ENCODE assay signal across 20 mouse cellular contexts in genomic region chr11:68029871-68030270, GRCm38 (mm10).
DNase-seq lines count a peak whose midpoint lies in the region; ATAC-seq and TF ChIP-seq lines count a peak whose summit lies in the region.
"Had no signal": no experiment of that assay in that cellular context is flagged by ENCODE, and none has a peak within 500 bp of the region (broad histone marks: within the 10 kb centered on the region; RNA-seq: fewer than 3 reads in every experiment).

No protein-coding gene starts in this region.

- H3K9ac ChIP-seq in heart, postnatal 0 days (replicated peaks; ENCODE audit: low read depth, low read length): no peak overlapping the region
- H3K9ac ChIP-seq: embryonic facial prominence, embryonic 12.5 days; forebrain, embryonic 15.5 days; heart, embryonic 13.5 days; hindbrain, embryonic 12.5 days; intestine, embryonic 15.5 days had no signal

- no peaks in the 10 kb centered on the region for H3K36me3 ChIP-seq in heart, postnatal 0 days (replicated peaks; ENCODE audit: control insufficient read depth, insufficient read depth, low read length)
- H3K36me3 ChIP-seq: embryonic facial prominence, embryonic 12.5 days; forebrain, embryonic 15.5 days; heart, embryonic 13.5 days; hindbrain, embryonic 12.5 days; intestine, embryonic 15.5 days had no signal

- no peak overlapping the region for H3K4me2 ChIP-seq in heart, postnatal 0 days (ENCODE audit: low read depth, low read length)
- H3K4me2 ChIP-seq: embryonic facial prominence, embryonic 12.5 days; forebrain, embryonic 15.5 days; heart, embryonic 13.5 days; hindbrain, embryonic 12.5 days; intestine, embryonic 15.5 days had no signal

- ATAC-seq in heart, postnatal 0 days (ENCODE audit: insufficient read depth, low read depth): no peak; the same call in 1 of the 2 replicates
- ATAC-seq: CD4-positive, CD25-positive, alpha-beta regulatory T cell, adult 4 months; forebrain, embryonic 15.5 days; intestine, embryonic 15.5 days had no signal

- peak overlapping the region; percentile 25; the same call in 1 of the 2 replicates for H3K27ac ChIP-seq in heart, postnatal 0 days (ENCODE audit: low read depth)
- H3K27ac ChIP-seq: embryonic facial prominence, embryonic 12.5 days; forebrain, embryonic 15.5 days; heart, embryonic 13.5 days; hindbrain, embryonic 12.5 days; intestine, embryonic 15.5 days had no signal

- no peaks in the 10 kb centered on the region for H3K4me1 ChIP-seq in heart, postnatal 0 days (ENCODE audit: control insufficient read depth, insufficient read depth)

- no peaks in the 10 kb centered on the region for H3K9me3 ChIP-seq in heart, postnatal 0 days (replicated peaks; ENCODE audit: control insufficient read depth, low read length)
- H3K9me3 ChIP-seq: embryonic facial prominence, embryonic 12.5 days; forebrain, embryonic 15.5 days; G1E; heart, embryonic 13.5 days; hindbrain, embryonic 12.5 days; intestine, embryonic 15.5 days had no signal

- intact Hi-C loops in heart, postnatal 36 days (cut with DNase I): no loop called here
- intact Hi-C loops in heart, postnatal 25 days (cut with DNase I): no loop called here

- peak; percentile 92 for DNase-seq in heart, adult 11 months
- DNase-seq in heart, postnatal 36 days: no peak
- DNase-seq in heart, postnatal 0 days (ENCODE audit: low spot score): no peak
- DNase-seq in heart, postnatal 25 days (ENCODE audit: low spot score): no peak
- DNase-seq in Muller cell, postnatal 12 days (ENCODE audit: inconsistent ontology term): peak; percentile 72
- peak; percentile 74 for DNase-seq in retina, embryonic 14.5 days (ENCODE audit: low spot score)
- no peak for DNase-seq in kidney, postnatal 25 days
- DNase-seq: adrenal gland, postnatal 10 days; B cell, adult 2 months; cerebellum, adult 11-12 months; cerebellum, adult 9-10 months; cerebellum, postnatal 25 days; gastrocnemius, postnatal 36 days had no signal

- H3K27me3 ChIP-seq in heart, postnatal 0 days (ENCODE audit: control insufficient read depth, insufficient read depth, low read length): no peaks in the 10 kb centered on the region
- H3K27me3 ChIP-seq: embryonic facial prominence, embryonic 12.5 days; forebrain, embryonic 15.5 days; heart, embryonic 13.5 days; intestine, embryonic 15.5 days had no signal

- no peak for TF ChIP-seq EP300 in heart, postnatal 0 days (IDR thresholded peaks at IDR 0.05; ENCODE audit: low read depth)

- WGBS in heart, postnatal 0 days: 54% methylated on average over 3 of the region's 3 CpGs

- no peak for TF ChIP-seq CTCF in heart, postnatal 0 days (IDR thresholded peaks at IDR 0.05; ENCODE audit: low read depth)

- no peak overlapping the region for H3K4me3 ChIP-seq in heart, postnatal 0 days (ENCODE audit: low read depth, low read length)
- H3K4me3 ChIP-seq: embryonic facial prominence, embryonic 12.5 days; forebrain, embryonic 15.5 days; heart, embryonic 13.5 days; hindbrain, embryonic 12.5 days; intestine, embryonic 15.5 days had no signal

Comparison
In these comparisons a context has a peak if more than half of its experiments do, and no peak if none do; other contexts are left out.
1. DNase-seq: peak in heart, adult 11 months (single experiment), Muller cell, postnatal 12 days (single experiment) and retina, embryonic 14.5 days (single experiment); none in heart, postnatal 36 days (0 of 2), heart, postnatal 0 days (single experiment), heart, postnatal 25 days (single experiment) and kidney, postnatal 25 days (0 of 2).